Mouse (Mus musculus) kidney, embryonic 16.5 days (tissue): ENCODE measurements around the gene Naa20. TPM values are rescaled to one million over a fixed set of nuclear protein-coding genes. Genes with fewer than 3 reads are reported as not detected.
"Not testable (repeated sequence)": the region's sequence is repeated elsewhere in the genome, so short reads cannot be mapped to it uniquely, and the experiment has no call there.

Source experiments
- ATAC-seq: fragments of 200-750 bp; cut with Nextera tagmentation; 2 replicates; pipeline ENCODE4 v1.8.0; 2017; ENCODE audit warnings: moderate TSS enrichment; ENCODE audit not compliant: low FRiP score, low TSS enrichment
- H3K27ac ChIP-seq: fragments of 300-500 bp; sonication (generic); 2 replicates; pipeline ENCODE4 v1.5.1; 2014; ENCODE audit warnings: low read length
- H3K27me3 ChIP-seq: fragments of 300-500 bp; sonication (generic); 2 replicates; pipeline ENCODE4 v1.6.1; 2014; ENCODE audit warnings: low read length, control low read depth, mixed read lengths; ENCODE audit not compliant: insufficient read depth
- H3K36me3 ChIP-seq: fragments of 300-500 bp; sonication (generic); 2 replicates; pipeline ENCODE4 v1.6.1; 2014; ENCODE audit warnings: low read length, control low read depth, mixed read lengths; ENCODE audit not compliant: insufficient read depth
- H3K4me1 ChIP-seq: fragments of 300-500 bp; sonication (generic); 2 replicates; pipeline ENCODE4 v1.6.1; 2014; ENCODE audit warnings: low read length, control low read depth, mixed read lengths; ENCODE audit not compliant: insufficient read depth
- H3K4me2 ChIP-seq: fragments of 300-500 bp; sonication (generic); replicated peaks from 2 replicates; pipeline ENCODE4 v1.6.1; 2014; ENCODE audit warnings: low read depth, low read length
- H3K4me3 ChIP-seq: fragments of 300-500 bp; sonication (generic); 2 replicates; pipeline ENCODE4 v1.5.1; 2014; ENCODE audit warnings: mild to moderate bottlenecking, low read length
- H3K9ac ChIP-seq: fragments of 300-500 bp; sonication (generic); replicated peaks from 2 replicates; pipeline ENCODE4 v1.6.1; 2014; ENCODE audit warnings: low read length
- H3K9me3 ChIP-seq: fragments of 300-500 bp; sonication (generic); 2 replicates; pipeline ENCODE4 v1.6.1; 2016; ENCODE audit warnings: low read length, control low read depth
- WGBS: fragments of 180-500 bp; shearing (Covaris S2); extraction: QIAGEN DNeasy Blood & Tissue Kit; methylation state at CpG from one replicate; pipeline ENCODE4 v1.1.7; 2014; 5-methylcytosine and 5-hydroxymethylcytosine counted together
- polyA plus RNA-seq: library from polyadenylated mRNA; unstranded; fragments of >200 nt; fragmentation: Nextera tagmentation; extraction: Ambion mirVana; gene quantifications from 2 replicates; pipeline ENCODE4 v1.2.1, GENCODE M21; 2015

Gene Naa20
- polyA plus RNA-seq, 1 experiment from 2014 or later = 177 TPM

- Histone ChIP-seq H3K9ac (no peak overlapping the region), H3K9me3 (peaks cover 4% of the 10 kb centered on the region; the same call in 1 of the 2 replicates), H3K4me1 (peaks cover 42% of the 10 kb centered on the region), H3K27ac (peak overlapping the region; percentile 65), H3K27me3 (no peaks in the 10 kb centered on the region), H3K4me2 (0 out of 2 replicates have a peak overlapping the region, but pooled peaks have one; percentile 4), H3K36me3 (peaks cover 38% of the 10 kb centered on the region), H3K4me3 (no peak overlapping the region)
- WGBS = 24% methylated on average over 17 of the region's 17 CpGs
- peak; percentile 33; the same call in 1 of the 2 replicates for ATAC-seq
Observed at GRCm38 (mm10) chr2:145884036-145884912, 17.6 kb upstream of the Naa20 start.

- WGBS = 36% methylated on average over 14 of the region's 14 CpGs
- H3K27ac ChIP-seq = peak overlapping the region; percentile 65
- peak; percentile 23; the same call in 1 of the 2 replicates for ATAC-seq
Observed at GRCm38 (mm10) chr2:145884913-145885785, 16.8 kb upstream of the Naa20 start.

GRCm38 (mm10) chr2:145887937-145888765 lies 13.7 kb upstream of the Naa20 start:
- peak; percentile 20; the same call in 1 of the 2 replicates for ATAC-seq
- Histone ChIP-seq H3K27me3 (no peaks in the 10 kb centered on the region), H3K4me2 (no peak overlapping the region), H3K4me1 (peaks cover 44% of the 10 kb centered on the region), H3K9ac (no peak overlapping the region), H3K9me3 (no peaks in the 10 kb centered on the region), H3K4me3 (no peak overlapping the region), H3K27ac (peak overlapping the region; percentile 80), H3K36me3 (peaks cover 16% of the 10 kb centered on the region)
- 47% methylated on average over 14 of the region's 14 CpGs for WGBS

More at GRCm38 (mm10) chr2:145884913-145885785, 16.8 kb upstream of the Naa20 start:
- H3K4me1 ChIP-seq = peaks cover 44% of the 10 kb centered on the region
- peaks cover 3% of the 10 kb centered on the region; the same call in 1 of the 2 replicates for H3K9me3 ChIP-seq
- no peak overlapping the region for H3K4me3 ChIP-seq
- H3K4me2 ChIP-seq = no peak overlapping the region
- H3K27me3 ChIP-seq = no peaks in the 10 kb centered on the region
- no peak overlapping the region for H3K9ac ChIP-seq
- peaks cover 29% of the 10 kb centered on the region for H3K36me3 ChIP-seq

- 38% methylated on average over 6 of the region's 6 CpGs for WGBS
- Histone ChIP-seq H3K9me3 (no peaks in the 10 kb centered on the region), H3K4me1 (peaks cover 37% of the 10 kb centered on the region), H3K27me3 (no peaks in the 10 kb centered on the region), H3K4me3 (no peak overlapping the region), H3K27ac (peak overlapping the region; percentile 80), H3K36me3 (peaks cover 12% of the 10 kb centered on the region), H3K9ac (no peak overlapping the region), H3K4me2 (no peak overlapping the region)
- no peak for ATAC-seq
Observed at GRCm38 (mm10) chr2:145888766-145889480, 13.0 kb upstream of the Naa20 start.

- 86% methylated on average over 2 of the region's 2 CpGs for WGBS
- peaks cover 6% of the 10 kb centered on the region for H3K36me3 ChIP-seq
- H3K9ac ChIP-seq = no peak overlapping the region
Observed at GRCm38 (mm10) chr2:145890571-145890970, 11.3 kb upstream of the Naa20 start.

GRCm38 (mm10) chr2:145893756-145894155 lies 8.1 kb upstream of the Naa20 start:
- Histone ChIP-seq H3K4me1 (peaks cover 7% of the 10 kb centered on the region), H3K27me3 (no peaks in the 10 kb centered on the region), H3K27ac (no peak overlapping the region), H3K4me2 (no peak overlapping the region), H3K9ac (no peak overlapping the region), H3K9me3 (no peaks in the 10 kb centered on the region), H3K4me3 (no peak overlapping the region), H3K36me3 (no peaks in the 10 kb centered on the region)
- ATAC-seq = no peak
- WGBS = 97% methylated on average over 6 of the region's 6 CpGs

More at GRCm38 (mm10) chr2:145890571-145890970, 11.3 kb upstream of the Naa20 start:
- H3K9me3 ChIP-seq = no peaks in the 10 kb centered on the region
- H3K4me2 ChIP-seq = no peak overlapping the region
- H3K4me3 ChIP-seq = no peak overlapping the region
- no peak for ATAC-seq
- H3K27ac ChIP-seq = no peak overlapping the region
- H3K4me1 ChIP-seq = peaks cover 21% of the 10 kb centered on the region
- no peaks in the 10 kb centered on the region for H3K27me3 ChIP-seq

- no peak for ATAC-seq
- 70% methylated on average over 9 of the region's 9 CpGs for whole genome bisulfite sequencing
- H3K27ac ChIP-seq = no peak overlapping the region
Observed at GRCm38 (mm10) chr2:145898106-145898505, 3.8 kb upstream of the Naa20 start.

GRCm38 (mm10) chr2:145900318-145900717 lies 1.6 kb upstream of the Naa20 start:
- H3K27ac ChIP-seq, H3K9me3 ChIP-seq, H3K9ac ChIP-seq, H3K27me3 ChIP-seq, H3K36me3 ChIP-seq, H3K4me3 ChIP-seq, ATAC-seq, H3K4me2 ChIP-seq: not testable (repeated sequence)
- 80% methylated on average over 7 of the region's 8 CpGs for WGBS
- peaks cover 14% of the 10 kb centered on the region for H3K4me1 ChIP-seq

More at GRCm38 (mm10) chr2:145898106-145898505, 3.8 kb upstream of the Naa20 start:
- no peak overlapping the region for H3K4me2 ChIP-seq
- H3K27me3 ChIP-seq = no peaks in the 10 kb centered on the region
- H3K9ac ChIP-seq = no peak overlapping the region
- no peaks in the 10 kb centered on the region for H3K36me3 ChIP-seq
- no peak overlapping the region for H3K4me3 ChIP-seq
- H3K9me3 ChIP-seq = no peaks in the 10 kb centered on the region
- H3K4me1 ChIP-seq = no peaks in the 10 kb centered on the region
